Mouse (Mus musculus): ENCODE measurements around the gene Arid3c.
"Not testable (repeated sequence)": the region's sequence is repeated elsewhere in the genome, so short reads cannot be mapped to it uniquely, and the experiment has no call there.

Arid3c gene

GRCm38 (mm10) chr4:41731052-41731765 is at the start of gene Arid3c:
Gene Arid3c, minus strand, starts transcription at chr4:41731142.
- DNase-seq (ENCODE audit: low spot score in 2 of 2) = no peak

- DNase-seq (ENCODE audit: low spot score in 2 of 2) = not testable (repeated sequence)
Observed at GRCm38 (mm10) chr4:41775840-41776239, 44.9 kb upstream of the Arid3c start.

- not testable (repeated sequence) for DNase-seq (ENCODE audit: low spot score in 2 of 2)
Observed at GRCm38 (mm10) chr4:41774506-41774905, 43.6 kb upstream of the Arid3c start.

GRCm38 (mm10) chr4:41774002-41774401 is 43.1 kb upstream of the Arid3c start, which contains the start of gene Ccl27a:
Gene Ccl27a, minus strand, starts transcription at chr4:41774247.
- DNase-seq (ENCODE audit: low spot score in 2 of 2) = peak; percentile 70 to 80

GRCm38 (mm10) chr4:41773502-41773901 is 42.6 kb upstream of the Arid3c start:
- DNase-seq (ENCODE audit: low spot score in 2 of 2) = not testable (repeated sequence)

- not testable (repeated sequence) for DNase-seq (ENCODE audit: low spot score in 2 of 2)
Observed at GRCm38 (mm10) chr4:41772946-41773345, 42.0 kb upstream of the Arid3c start.

GRCm38 (mm10) chr4:41767301-41767700 is 36.4 kb upstream of the Arid3c start:
- not testable (repeated sequence) for DNase-seq (ENCODE audit: low spot score in 2 of 2)

- not testable (repeated sequence) for DNase-seq (ENCODE audit: low spot score in 2 of 2)
Observed at GRCm38 (mm10) chr4:41763176-41763575, 32.2 kb upstream of the Arid3c start.

- DNase-seq (ENCODE audit: low spot score in 2 of 2) = not testable (repeated sequence)
Observed at GRCm38 (mm10) chr4:41762688-41763114, 31.8 kb upstream of the Arid3c start.

GRCm38 (mm10) chr4:41762099-41762687 is 31.3 kb upstream of the Arid3c start:
- DNase-seq (ENCODE audit: low spot score in 2 of 2) = no peak

- DNase-seq (ENCODE audit: low spot score in 2 of 2) = no peak
Observed at GRCm38 (mm10) chr4:41761680-41762079, 30.7 kb upstream of the Arid3c start.

- no peak for DNase-seq (ENCODE audit: low spot score in 2 of 2)
Observed at GRCm38 (mm10) chr4:41760911-41761310, 30.0 kb upstream of the Arid3c start.

GRCm38 (mm10) chr4:41760288-41760721 is 29.4 kb upstream of the Arid3c start:
- no peak for DNase-seq (ENCODE audit: low spot score in 2 of 2)

- DNase-seq (ENCODE audit: low spot score in 2 of 2) = no peak
Observed at GRCm38 (mm10) chr4:41759656-41760287, 28.8 kb upstream of the Arid3c start.

- no peak for DNase-seq (ENCODE audit: low spot score in 2 of 2)
Observed at GRCm38 (mm10) chr4:41759206-41759605, 28.3 kb upstream of the Arid3c start.

GRCm38 (mm10) chr4:41758701-41759100 is 27.8 kb upstream of the Arid3c start:
- DNase-seq (ENCODE audit: low spot score in 2 of 2) = no peak

- no peak for DNase-seq (ENCODE audit: low spot score in 2 of 2)
Observed at GRCm38 (mm10) chr4:41758021-41758420, 27.1 kb upstream of the Arid3c start.

GRCm38 (mm10) chr4:41757321-41757720 is 26.4 kb upstream of the Arid3c start:
- no peak for DNase-seq (ENCODE audit: low spot score in 2 of 2)

- DNase-seq (ENCODE audit: low spot score in 2 of 2) = no peak
Observed at GRCm38 (mm10) chr4:41756440-41756839, 25.5 kb upstream of the Arid3c start.

- DNase-seq (ENCODE audit: low spot score in 2 of 2) = peak; percentile 70 to 75
Observed at GRCm38 (mm10) chr4:41755338-41756305, 24.7 kb upstream of the Arid3c start, which contains the start of gene Sigmar1. Gene Sigmar1, minus strand, starts transcription at chr4:41756157.

GRCm38 (mm10) chr4:41754797-41755337 is 23.9 kb upstream of the Arid3c start, which contains the start of gene Galt:
Gene Galt, plus strand, starts transcription at chr4:41755228.
- peak in 1 of 2 experiments; percentile 62 for DNase-seq (ENCODE audit: low spot score in 2 of 2)

Data from right cerebral cortex, postnatal 36 days (tissue).